Mouse (Mus musculus) cortical plate, adult 2 months (tissue): ENCODE measurements around the gene Bcam.

ENCODE experiments used
- CTCF ChIP-seq: fragments of 200-500 bp; IDR thresholded peaks from 2 replicates; pipeline ENCODE4 v1.5.1; 2011; ENCODE audit warnings: mild to moderate bottlenecking, control low read depth, low read length; ENCODE audit not compliant: insufficient read depth; ENCODE audit errors: extremely low read depth
- POLR2A ChIP-seq: fragments of 200-500 bp; IDR thresholded peaks from 2 replicates; pipeline ENCODE4 v1.6.1; 2011; ENCODE audit warnings: mild to moderate bottlenecking, low read length, control low read depth; ENCODE audit not compliant: insufficient read depth; ENCODE audit errors: extremely low read depth

DNA sequence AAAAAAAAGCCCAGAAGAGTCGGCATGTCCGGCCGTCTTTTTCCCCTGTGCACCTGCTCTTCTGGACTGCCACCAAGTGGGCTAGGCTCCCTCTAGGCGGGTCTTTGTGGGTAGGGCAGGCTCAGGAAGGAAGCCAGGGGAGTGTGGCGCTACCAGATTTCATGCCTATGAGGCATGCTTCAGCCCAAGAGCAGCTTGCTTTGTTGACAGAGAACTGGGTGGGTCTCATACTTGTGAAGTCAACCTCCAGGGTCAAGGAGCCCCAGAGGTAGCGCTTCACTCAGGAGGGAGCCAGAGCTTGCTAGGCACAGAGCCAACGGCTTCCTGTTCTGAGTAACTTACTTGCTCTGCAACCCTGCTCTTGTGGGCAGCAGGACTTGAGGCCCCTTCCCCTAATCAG, 17.2 kb downstream of the Bcam start:
- TF ChIP-seq CTCF = no peak
- no peak for TF ChIP-seq POLR2A
